Mouse (Mus musculus) gastrocnemius, postnatal 4 days (tissue): ENCODE measurements around the gene Mrps18a. TPM values are rescaled to one million over a fixed set of nuclear protein-coding genes. Genes with fewer than 3 reads are reported as not detected.

Experiments
- DNase-seq, 2 experiments: peaks; one replicate each; pipeline ENCODE4 v3.0.0; 2021 to 2022; ENCODE audit warnings: low spot score in 2 of 2, mixed read lengths in 2 of 2
- total RNA-seq, 2 experiments: library from RNA; stranded (reverse); gene quantifications; 2 replicates each; pipeline ENCODE4 v1.2.3; 2021

Mrps18a gene
- total RNA-seq, 2 experiments from 2014 or later: 65.9 to 69.3 TPM

DNA sequence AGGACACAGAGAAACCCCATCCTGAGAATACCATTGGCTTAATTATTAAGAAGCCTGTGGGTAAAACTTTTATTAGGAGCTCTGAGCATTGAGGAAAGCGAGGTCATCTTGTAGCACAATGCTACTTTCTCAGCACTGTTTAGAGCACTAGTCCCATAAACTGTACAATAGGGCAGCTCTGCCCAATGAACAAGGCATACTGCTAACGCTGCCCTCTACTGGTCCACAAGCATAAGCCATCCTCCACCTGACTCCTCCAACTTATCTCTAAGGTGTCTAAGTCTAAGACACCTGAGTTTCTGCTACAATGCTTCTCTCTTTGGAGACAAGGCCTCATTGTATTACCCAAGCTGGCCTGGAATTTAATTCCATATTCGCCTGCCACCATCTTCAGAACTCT is 59.8 kb downstream of the Mrps18a start:
- no peak for DNase-seq

Other genes with a start within 250 kb of the Mrps18a start
- 100 to 1,000 TPM in 1 of 2 experiments, 10 to 100 TPM in 1; 97.0 to 100 TPM for gene Vegfa, start 78.6 kb upstream of the Mrps18a start, total RNA-seq
- gene Rsph9, start 33.2 kb downstream of the Mrps18a start, total RNA-seq: 1 to 10 TPM; 1.1 to 1.4 TPM
- gene Mad2l1bp, start 42.6 kb downstream of the Mrps18a start, total RNA-seq: 10 to 100 TPM; 15.7 to 17.6 TPM
- gene Gtpbp2, start 50.0 kb downstream of the Mrps18a start, total RNA-seq: 10 to 100 TPM; 70.2 to 77.6 TPM
- 10 to 100 TPM; 19.6 to 20.2 TPM for gene Polh, start 91.7 kb downstream of the Mrps18a start, total RNA-seq
- 10 to 100 TPM; 23.0 to 26.8 TPM for gene Xpo5, start 91.8 kb downstream of the Mrps18a start, total RNA-seq
- 10 to 100 TPM; 35.1 to 35.6 TPM for gene Polr1c, start 137.1 kb downstream of the Mrps18a start, total RNA-seq
- gene Yipf3, start 137.1 kb downstream of the Mrps18a start, total RNA-seq: 10 to 100 TPM; 76.8 to 81.5 TPM
- gene Lrrc73, start 142.5 kb downstream of the Mrps18a start, total RNA-seq: 1 to 10 TPM in 1 of 2 experiments, under 1 TPM in 1; 0.73 to 1.1 TPM
- 10 to 100 TPM; 79.8 to 90.9 TPM for gene Tjap1, start 172.0 kb downstream of the Mrps18a start, total RNA-seq
- gene Dlk2, start 186.4 kb downstream of the Mrps18a start, total RNA-seq: 1 to 10 TPM; 1.2 to 1.5 TPM
- 1 to 10 TPM; 5.3 to 5.4 TPM for gene Abcc10, start 217.4 kb downstream of the Mrps18a start, total RNA-seq